ENCODE assay signal across 18 mouse cellular contexts in genomic region chr12:91846038-91846437, GRCm38 (mm10).
"Had no signal": no experiment of that assay in that cellular context is flagged by ENCODE, and none has a peak within 500 bp of the region (broad histone marks: within the 10 kb centered on the region; RNA-seq: fewer than 3 reads in every experiment).

No protein-coding gene starts in this region.

- H3K4me3 ChIP-seq: liver, embryonic 13.5 days; liver, embryonic 15.5 days; lung, embryonic 15.5 days; megakaryocyte, embryonic 14.5 days; midbrain, embryonic 13.5 days; neural tube, embryonic 12.5 days had no signal

- H3K27ac ChIP-seq: liver, embryonic 13.5 days; liver, embryonic 15.5 days; lung, embryonic 15.5 days; macrophage; midbrain, embryonic 13.5 days; neural tube, embryonic 12.5 days had no signal

- H3K9ac ChIP-seq: liver, embryonic 13.5 days; liver, embryonic 15.5 days; lung, embryonic 15.5 days; midbrain, embryonic 13.5 days; neural tube, embryonic 12.5 days had no signal

- H3K4me2 ChIP-seq: liver, embryonic 13.5 days; liver, embryonic 15.5 days; lung, embryonic 15.5 days; midbrain, embryonic 11.5 days; midbrain, embryonic 13.5 days; neural tube, embryonic 12.5 days had no signal

- ATAC-seq: lung, postnatal 0 days; midbrain, embryonic 13.5 days; midbrain, embryonic 16.5 days had no signal

- DNase-seq: liver, embryonic 13.5 days; lung, adult 2 months; lung, postnatal 14 days; right cerebral cortex, postnatal 25 days; right cerebral cortex, postnatal 4 days; spleen, adult 18-20 months; thymus, adult 18-20 months; thymus, postnatal 14 days; thymus, postnatal 36 days had no signal

- H3K9me3 ChIP-seq: liver, embryonic 13.5 days; liver, embryonic 15.5 days; lung, embryonic 15.5 days; megakaryocyte, embryonic 14.5 days; midbrain, embryonic 13.5 days; neural tube, embryonic 12.5 days had no signal

- H3K27me3 ChIP-seq: liver, embryonic 13.5 days; liver, embryonic 15.5 days; lung, embryonic 15.5 days; megakaryocyte, embryonic 14.5 days; midbrain, embryonic 13.5 days; neural tube, embryonic 12.5 days had no signal
